Mouse (Mus musculus) duodenum, adult 2 months (tissue): ENCODE measurements around the gene Pnpla8. TPM values are rescaled to one million over a fixed set of nuclear protein-coding genes. Genes with fewer than 3 reads are reported as not detected.

Experiments
- polyA plus RNA-seq: library from polyadenylated mRNA; depleted of rRNA; stranded (reverse); fragments of >200 nt; gene quantifications from 2 replicates; pipeline ENCODE4 v1.2.3, GENCODE M21; 2012; ENCODE audit warnings: low replicate concordance; rRNA removed

Gene Pnpla8
- 1.2 and 1.6 TPM in 2 replicates for polyA plus RNA-seq

GRCm38 (mm10) chr12:44221070-44221469 lies at the start of gene Pnpla8:
Pnpla8 (plus strand) TSS chr12:44221370.

GRCm38 (mm10) chr12:44209824-44210752 lies 11.1 kb upstream of the Pnpla8 start, which contains the start of gene Dnajb9:
Dnajb9 (minus strand) TSS chr12:44210326.

GRCm38 (mm10) chr12:44328381-44329315 lies 107.5 kb downstream of the Pnpla8 start, which contains the start of gene Nrcam:
Nrcam (plus strand) TSS chr12:44328885.

Other genes with a start within 250 kb of the Pnpla8 start
- 0.66 and 0.96 TPM in 2 replicates for gene Dnajb9, start 11.0 kb upstream of the Pnpla8 start, polyA plus RNA-seq
- 0.04 TPM in 1 of 2 replicates, not detected in the other for gene Nrcam, start 107.5 kb downstream of the Pnpla8 start, polyA plus RNA-seq